Mouse (Mus musculus) kidney, adult 2 months (tissue): ENCODE results near the gene Sh3bp4. TPM values are rescaled to one million over a fixed set of nuclear protein-coding genes. Genes with fewer than 3 reads are reported as not detected.

Source experiments
- DNase-seq: peaks from one replicate; pipeline ENCODE4 v3.0.0; 2021
- H3K27ac ChIP-seq: fragments of 200-500 bp; 2 replicates; pipeline ENCODE4 v1.5.1; 2012; ENCODE audit warnings: low read depth, low read length, control low read depth, inconsistent platforms; ENCODE audit not compliant: insufficient read depth
- H3K27me3 ChIP-seq: fragments of 200-500 bp; replicated peaks from 2 replicates; pipeline ENCODE4 v1.6.1; 2012; ENCODE audit warnings: mild to moderate bottlenecking, moderate library complexity, low read length, inconsistent platforms; ENCODE audit not compliant: control insufficient read depth, insufficient read depth
- H3K36me3 ChIP-seq: fragments of 200-500 bp; 2 replicates; pipeline ENCODE4 v1.6.1; 2012; ENCODE audit warnings: mild to moderate bottlenecking, moderate library complexity, low read length, inconsistent platforms; ENCODE audit not compliant: control insufficient read depth, insufficient read depth
- H3K4me1 ChIP-seq: fragments of 200-500 bp; 2 replicates; pipeline ENCODE4 v1.6.1; 2011; ENCODE audit warnings: low read length; ENCODE audit not compliant: control insufficient read depth, insufficient read depth
- H3K4me3 ChIP-seq: fragments of 200-500 bp; 2 replicates; pipeline ENCODE4 v1.5.1; 2011; ENCODE audit warnings: mild to moderate bottlenecking, low read depth, low read length, control low read depth; ENCODE audit not compliant: insufficient read depth
- CTCF ChIP-seq: fragments of 200-500 bp; conservative IDR thresholded peaks from 2 replicates; pipeline ENCODE4 v1.5.1; 2011; ENCODE audit warnings: low read depth, mild to moderate bottlenecking, control low read depth, low read length, moderate library complexity, mixed read lengths; ENCODE audit not compliant: insufficient read depth, insufficient read length
- POLR2A ChIP-seq: fragments of 200-500 bp; IDR thresholded peaks from one replicate; pipeline ENCODE4 v1.6.1; 2011; ENCODE audit warnings: low read depth, low read length, control low read depth
- WGBS: fragments of 180-500 bp; shearing (Covaris S2); methylation state at CpG from one replicate; pipeline ENCODE4 v1.1.7; 2018; 5-methylcytosine and 5-hydroxymethylcytosine counted together
- polyA plus RNA-seq: library from polyadenylated mRNA; depleted of rRNA; stranded (reverse); fragments of >200 nt; gene quantifications from 2 replicates; pipeline ENCODE4 v1.2.3, GENCODE M21; 2012

Gene Sh3bp4
- polyA plus RNA-seq, 1 experiment, result 14.8 TPM

DNA sequence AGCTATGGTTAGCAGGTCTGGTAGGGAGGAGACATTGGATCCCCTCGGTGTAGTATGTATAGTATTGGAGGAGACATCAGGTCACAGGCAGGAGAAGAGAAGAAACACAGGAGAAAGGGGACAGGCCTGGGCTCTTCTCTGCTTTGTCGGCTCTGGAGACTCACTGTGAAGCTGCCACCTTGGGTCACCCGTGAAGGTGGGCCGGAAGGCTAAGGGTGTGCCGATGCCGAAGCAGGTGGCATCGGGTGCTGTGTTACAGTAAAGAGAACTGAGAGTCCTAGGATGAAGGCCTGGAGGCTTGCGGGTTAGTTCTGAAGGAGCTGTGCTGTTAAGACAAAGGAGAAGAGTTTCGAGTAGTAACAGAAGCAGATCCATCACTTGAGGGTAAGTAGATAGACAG is 6.6 kb downstream of the Sh3bp4 start:
- Histone ChIP-seq H3K27ac (no peak overlapping the region), H3K36me3 (no peaks in the 10 kb centered on the region), H3K27me3 (no peaks in the 10 kb centered on the region), H3K4me3 (no peak overlapping the region), H3K4me1 (peaks cover 22% of the 10 kb centered on the region)
- no peak for TF ChIP-seq POLR2A
- TF ChIP-seq CTCF, result no peak
- 77% methylated on average over 9 of the region's 9 CpGs for WGBS
- DNase-seq, result no peak

DNA sequence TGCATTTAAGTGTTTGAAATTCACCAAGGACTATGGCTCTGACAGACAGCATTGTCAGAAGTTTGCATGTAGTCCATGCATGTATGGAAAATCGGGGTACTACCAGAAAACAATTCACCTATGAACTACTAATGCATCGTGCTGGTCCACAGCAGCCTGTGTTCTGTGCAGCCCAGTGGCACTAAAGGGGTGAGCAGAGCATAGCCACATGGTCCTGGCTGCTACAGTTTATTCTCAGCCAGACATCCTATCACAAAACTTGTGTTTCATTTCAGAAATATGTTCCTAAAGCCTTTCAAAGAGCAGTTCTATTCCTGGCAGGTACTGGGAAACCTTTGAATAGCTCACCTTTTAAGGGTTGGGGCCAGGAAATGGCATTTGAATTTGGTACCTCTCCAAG is 8.0 kb downstream of the Sh3bp4 start:
- Histone ChIP-seq H3K27me3 (no peaks in the 10 kb centered on the region), H3K36me3 (no peaks in the 10 kb centered on the region), H3K4me3 (no peak overlapping the region), H3K4me1 (peaks cover 33% of the 10 kb centered on the region), H3K27ac (no peak overlapping the region)
- no peak for DNase-seq
- WGBS, result 71% methylated on average over 2 of the region's 2 CpGs
- TF ChIP-seq CTCF (no peak), POLR2A (no peak)

DNA sequence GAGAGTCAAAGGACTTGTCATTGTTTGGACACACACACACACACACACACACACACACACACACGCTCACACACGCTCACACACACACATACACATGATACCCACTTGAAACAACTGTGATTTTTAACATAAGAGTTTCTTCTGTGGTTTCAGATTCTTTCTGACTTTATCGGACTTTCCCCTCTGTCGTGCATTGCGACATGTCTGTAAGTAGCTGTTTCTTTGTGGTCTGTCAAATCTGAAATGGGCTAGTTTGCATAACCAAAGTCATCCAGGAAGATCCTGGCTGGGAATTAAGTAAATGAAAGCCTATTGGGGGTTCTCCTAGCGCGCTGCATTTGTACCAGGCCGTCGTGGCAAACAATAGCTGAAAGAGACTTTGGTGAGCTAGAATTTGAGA is 8.5 kb downstream of the Sh3bp4 start:
- 67% methylated on average over 9 of the region's 9 CpGs for WGBS
- TF ChIP-seq POLR2A (no peak), CTCF (no peak)
- DNase-seq, result no peak
- Histone ChIP-seq H3K27ac (no peak overlapping the region), H3K27me3 (no peaks in the 10 kb centered on the region), H3K4me1 (peaks cover 33% of the 10 kb centered on the region), H3K4me3 (no peak overlapping the region), H3K36me3 (no peaks in the 10 kb centered on the region)

DNA sequence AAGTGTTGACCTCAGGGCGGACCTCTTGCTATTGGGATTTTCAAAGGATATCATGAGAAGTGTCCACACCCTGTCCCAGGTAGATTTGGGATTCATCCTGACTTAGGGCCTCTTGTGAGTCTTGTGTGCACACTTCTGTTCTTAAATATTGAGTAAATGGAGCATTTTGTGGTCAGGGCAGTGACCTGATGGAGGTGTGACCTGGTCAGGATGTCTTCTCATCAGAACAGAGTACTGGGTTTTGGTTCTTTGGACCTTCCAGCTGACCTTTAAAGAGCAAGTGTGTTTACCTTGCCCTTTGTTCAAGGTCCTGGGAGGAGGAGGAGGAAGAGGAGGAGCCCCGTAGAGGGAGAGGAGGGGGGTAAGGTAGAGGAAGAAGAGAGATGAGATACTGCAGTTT is 9.0 kb downstream of the Sh3bp4 start:
- Histone ChIP-seq H3K27me3 (no peaks in the 10 kb centered on the region), H3K4me3 (no peak overlapping the region), H3K4me1 (peaks cover 33% of the 10 kb centered on the region), H3K36me3 (no peaks in the 10 kb centered on the region), H3K27ac (peak overlapping the region; percentile 61)
- DNase-seq, result no peak
- WGBS, result 71% methylated on average over 2 of the region's 2 CpGs
- no peak for TF ChIP-seq CTCF
- TF ChIP-seq POLR2A, result no peak

DNA sequence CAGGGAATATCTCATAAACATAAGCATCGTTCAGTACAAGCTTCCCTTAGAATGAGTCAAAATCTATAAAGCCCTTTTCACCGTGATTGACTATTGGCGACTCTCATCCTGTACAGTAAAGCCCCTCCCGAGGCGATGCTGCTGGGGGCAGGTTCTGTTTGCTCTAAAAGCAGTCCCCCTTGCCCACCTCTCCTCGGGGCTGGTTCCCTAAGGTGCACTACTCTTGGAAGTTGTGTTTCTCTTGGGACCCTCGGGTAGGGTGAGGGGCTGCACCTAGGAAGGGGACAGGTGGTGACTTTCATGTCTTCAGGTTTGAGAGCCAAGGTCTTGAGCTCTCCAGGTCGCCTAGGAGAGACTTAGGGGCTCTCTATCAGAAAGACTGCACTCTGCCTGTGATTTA is 10.2 kb downstream of the Sh3bp4 start:
- H3K4me3 ChIP-seq, result no peak overlapping the region
- no peaks in the 10 kb centered on the region for H3K36me3 ChIP-seq
- H3K4me1 ChIP-seq, result peaks cover 31% of the 10 kb centered on the region
- peak overlapping the region; percentile 33 for H3K27ac ChIP-seq
- 67% methylated on average over 8 of the region's 8 CpGs for WGBS
- H3K27me3 ChIP-seq, result no peaks in the 10 kb centered on the region
- TF ChIP-seq CTCF, result no peak
- DNase-seq, result no peak

DNA sequence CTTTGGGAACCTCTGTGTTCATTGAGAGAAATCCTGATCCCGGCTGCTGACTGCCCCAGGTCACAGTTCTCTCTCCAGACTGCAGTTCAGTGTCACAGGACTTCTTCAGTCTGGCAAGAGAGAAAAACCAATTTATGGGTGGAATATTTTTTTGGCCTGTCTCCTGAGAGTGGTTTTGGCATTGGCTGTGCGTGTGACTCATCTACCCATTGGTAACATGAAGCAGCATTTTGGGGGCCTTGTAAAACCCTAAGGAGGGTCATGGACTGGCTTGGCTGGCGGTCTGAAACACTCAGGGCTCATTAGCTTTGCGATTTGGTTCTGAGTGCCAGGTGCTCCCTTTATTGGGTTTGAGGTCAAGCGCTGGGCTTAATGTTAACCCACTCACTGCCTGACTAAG is 10.6 kb downstream of the Sh3bp4 start:
- peaks cover 31% of the 10 kb centered on the region for H3K4me1 ChIP-seq
- H3K36me3 ChIP-seq, result no peaks in the 10 kb centered on the region
- H3K4me3 ChIP-seq, result no peak overlapping the region
- DNase-seq, result peak; percentile 49
- H3K27ac ChIP-seq, result peak overlapping the region; percentile 45
- TF ChIP-seq CTCF (no peak), POLR2A (no peak)
- WGBS, result 46% methylated on average over 5 of the region's 5 CpGs
- no peaks in the 10 kb centered on the region for H3K27me3 ChIP-seq

DNA sequence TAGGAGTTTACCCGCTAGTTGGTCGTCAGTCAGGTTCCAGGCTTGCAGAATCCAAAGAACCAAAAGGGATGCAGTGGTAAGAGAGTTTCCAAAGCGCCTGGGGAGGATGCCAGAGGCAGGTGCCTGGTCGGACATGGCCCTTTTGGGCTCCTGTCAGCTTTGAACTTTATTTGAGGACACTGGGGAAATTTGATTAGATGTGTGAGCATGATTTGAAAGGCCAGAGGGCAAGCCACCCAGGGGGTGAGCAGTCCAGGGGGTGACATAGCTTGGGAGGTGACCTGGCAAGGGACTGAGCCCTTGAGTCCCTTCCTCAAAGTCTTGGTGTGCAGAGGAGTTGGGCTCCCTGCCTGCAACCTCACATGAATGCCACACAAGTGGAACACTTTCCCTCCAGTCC is 11.2 kb downstream of the Sh3bp4 start:
- DNase-seq, result peak; percentile 64
- Histone ChIP-seq H3K4me3 (no peak overlapping the region), H3K36me3 (no peaks in the 10 kb centered on the region), H3K27me3 (no peaks in the 10 kb centered on the region), H3K27ac (peak overlapping the region; percentile 45), H3K4me1 (peaks cover 31% of the 10 kb centered on the region)
- TF ChIP-seq POLR2A, result no peak
- TF ChIP-seq CTCF, result no peak
- WGBS, result 60% methylated on average over 4 of the region's 4 CpGs
